Mouse (Mus musculus): ENCODE measurements around the gene Ggt5. TPM values are rescaled to one million over a fixed set of nuclear protein-coding genes. Genes with fewer than 3 reads are reported as not detected.
"Not testable (repeated sequence)": the region's sequence is repeated elsewhere in the genome, so short reads cannot be mapped to it uniquely, and the experiment has no call there.

The Ggt5 gene
- polyA plus RNA-seq, 1 experiment from 2014 or later: 2.9 TPM

DNA sequence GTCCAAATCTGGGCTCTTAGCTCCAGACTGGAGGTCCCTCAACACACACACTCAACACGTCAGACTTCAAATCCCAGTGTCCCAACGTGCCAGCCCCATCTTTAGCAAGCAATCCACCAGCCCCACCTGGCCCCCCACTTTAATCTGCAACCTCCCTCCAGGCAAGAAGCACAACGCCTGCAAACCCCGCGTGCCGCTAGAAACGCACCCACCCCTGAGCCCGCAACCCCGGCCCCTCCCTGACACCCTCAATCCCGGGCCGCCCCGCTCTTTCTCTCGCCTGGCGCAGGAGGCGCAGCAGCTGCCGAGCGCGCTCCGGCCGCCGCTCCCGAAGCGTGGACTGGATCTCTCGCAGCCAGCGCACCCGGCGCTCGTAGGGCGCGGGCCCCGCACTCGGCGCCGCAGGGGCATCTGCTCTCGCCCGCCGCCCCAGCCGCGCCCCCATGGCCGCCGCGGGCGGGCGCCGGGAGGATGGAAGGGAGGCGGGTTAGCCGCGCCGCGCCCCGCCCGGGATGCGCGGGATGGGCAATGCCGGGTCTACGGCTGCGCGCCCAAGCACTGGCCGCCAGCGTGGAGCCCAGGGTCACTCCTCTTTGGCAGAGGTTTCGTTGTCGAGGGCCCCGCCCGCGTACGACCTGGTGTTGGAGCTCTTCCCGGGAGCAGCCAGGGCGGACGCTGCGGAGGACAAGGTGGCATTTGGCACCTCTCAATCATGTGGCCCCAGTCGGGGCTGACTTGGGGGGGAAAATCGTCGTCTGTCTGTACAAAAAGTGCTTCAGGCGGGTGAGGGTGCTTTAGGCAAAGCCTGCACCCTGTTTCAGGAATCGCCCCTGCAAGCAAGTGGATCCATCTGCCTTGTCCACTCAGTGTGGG lies 29.2 kb upstream of the Ggt5 start, which contains the start of gene Lrrc75b:
Gene Lrrc75b, minus strand, starts transcription at position 655 of the 873 bp plus-strand sequence.
- H3K4me2 ChIP-seq: peak within 1 kb of the TSS; percentile 99
- H3K4me1 ChIP-seq: peaks cover 28% of the 10 kb centered on the region
- no peaks in the 10 kb centered on the region for H3K9me3 ChIP-seq
- no peaks in the 10 kb centered on the region for H3K36me3 ChIP-seq
- peak; percentile 29; the same call in 1 of the 2 replicates for ATAC-seq (ENCODE audit: borderline replicate concordance, extremely low read depth, low FRiP score, low TSS enrichment)
- H3K4me3 ChIP-seq: peak within 1 kb of the TSS; percentile 53
- H3K9ac ChIP-seq: peak within 1 kb of the TSS; percentile 38
- H3K27ac ChIP-seq: no peak within 1 kb of the TSS
- peaks cover 30% of the 10 kb centered on the region for H3K27me3 ChIP-seq
- under 1% methylated on average over 75 of the region's 75 CpGs for WGBS

DNA sequence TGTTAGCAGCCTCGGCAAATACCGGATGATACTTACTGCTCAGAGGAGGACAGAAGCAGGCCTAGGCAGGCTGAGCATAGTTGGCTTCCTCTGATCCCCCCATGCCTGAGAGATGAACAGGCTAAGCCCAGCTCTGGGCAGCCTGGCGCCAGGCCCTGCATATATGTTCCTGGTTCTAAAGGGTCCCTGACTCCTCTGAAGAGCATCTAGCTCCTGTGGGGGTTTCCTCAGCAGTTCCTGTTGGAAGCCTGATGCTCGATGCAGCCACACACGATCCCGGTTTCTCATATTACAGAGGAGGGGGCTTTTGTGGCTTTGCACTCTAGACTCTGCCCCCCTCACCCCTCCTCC lies 28.6 kb upstream of the Ggt5 start:
- H3K9ac ChIP-seq: no peak overlapping the region
- 18% methylated on average over 6 of the region's 6 CpGs for WGBS

DNA sequence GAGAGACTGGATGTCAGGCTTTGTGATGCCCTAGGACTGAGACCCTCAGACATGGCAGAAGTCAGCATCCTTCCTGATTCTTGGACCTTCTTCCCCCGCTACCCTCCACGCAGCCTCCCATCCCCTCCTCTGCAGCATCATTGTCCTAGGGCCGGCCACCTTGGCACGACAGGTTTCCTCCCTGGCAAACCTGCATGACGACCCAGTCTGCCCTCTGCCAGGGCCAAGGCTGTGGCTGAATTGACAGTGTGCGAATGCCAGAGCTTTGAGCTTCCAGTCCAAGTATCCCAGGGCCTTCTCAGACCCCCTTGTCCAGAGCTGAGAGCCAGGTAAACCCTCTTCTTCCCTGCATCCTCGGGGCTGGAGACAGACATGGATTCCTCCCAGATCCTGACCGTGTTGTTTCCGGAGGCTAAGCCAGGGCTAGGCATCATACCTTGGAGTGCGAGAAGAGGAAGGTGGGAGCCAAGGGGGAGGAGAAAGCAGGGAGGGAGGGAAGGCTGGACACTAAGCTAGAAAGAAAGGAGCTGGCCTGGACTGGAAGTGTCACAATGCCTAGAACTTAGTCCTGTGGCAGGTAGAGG lies 28.0 kb upstream of the Ggt5 start, which contains the start of gene Ggt1:
Gene Ggt1, plus strand, starts transcription at position 534 of the 584 bp plus-strand sequence.
- WGBS: 59% methylated on average over 10 of the region's 10 CpGs
- Histone ChIP-seq H3K4me3 (no peak within 1 kb of the TSS), H3K36me3 (no peaks in the 10 kb centered on the region), H3K27me3 (peaks cover 30% of the 10 kb centered on the region), H3K9me3 (no peaks in the 10 kb centered on the region), H3K9ac (no peak within 1 kb of the TSS), H3K4me2 (peak within 1 kb of the TSS; percentile 99; the same call in 1 of the 2 replicates), H3K27ac (no peak within 1 kb of the TSS), H3K4me1 (peaks cover 24% of the 10 kb centered on the region)
- no peak for ATAC-seq (ENCODE audit: borderline replicate concordance, extremely low read depth, low FRiP score, low TSS enrichment)

More for the DNA sequence above, 28.6 kb upstream of the Ggt5 start:
- no peak for ATAC-seq (ENCODE audit: borderline replicate concordance, extremely low read depth, low FRiP score, low TSS enrichment)
- Histone ChIP-seq H3K4me1 (peaks cover 28% of the 10 kb centered on the region), H3K9me3 (no peaks in the 10 kb centered on the region), H3K27me3 (peaks cover 30% of the 10 kb centered on the region), H3K27ac (no peak overlapping the region), H3K4me3 (peak overlapping the region; percentile 53), H3K36me3 (no peaks in the 10 kb centered on the region), H3K4me2 (peak overlapping the region; percentile 99)

DNA sequence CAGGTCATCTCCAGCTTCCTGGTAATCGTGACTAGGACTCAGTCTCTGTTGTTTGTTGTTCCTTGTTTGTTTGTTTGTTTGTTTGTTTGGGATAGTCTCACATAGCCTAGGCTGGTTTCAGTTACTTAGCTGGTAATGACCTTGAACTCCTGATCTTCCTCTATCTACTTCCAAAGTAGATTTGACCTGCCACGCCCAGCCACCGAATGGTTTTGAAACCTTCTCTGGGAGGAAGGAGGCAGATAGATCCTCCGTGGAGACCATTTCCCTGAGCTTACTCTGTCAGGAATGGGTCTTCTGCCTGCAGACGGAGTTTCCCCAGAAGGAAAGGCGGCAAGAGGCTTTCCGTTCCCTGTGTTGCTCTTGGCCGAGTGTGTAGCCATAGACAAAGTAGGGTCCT lies 26.5 kb upstream of the Ggt5 start:
- Histone ChIP-seq H3K9me3 (no peaks in the 10 kb centered on the region), H3K4me2 (no peak overlapping the region), H3K36me3 (no peaks in the 10 kb centered on the region), H3K4me1 (peaks cover 17% of the 10 kb centered on the region), H3K4me3 (no peak overlapping the region), H3K9ac (no peak overlapping the region), H3K27ac (no peak overlapping the region), H3K27me3 (peaks cover 30% of the 10 kb centered on the region)
- no peak for ATAC-seq (ENCODE audit: borderline replicate concordance, extremely low read depth, low FRiP score, low TSS enrichment)
- 73% methylated on average over 8 of the region's 8 CpGs for WGBS

DNA sequence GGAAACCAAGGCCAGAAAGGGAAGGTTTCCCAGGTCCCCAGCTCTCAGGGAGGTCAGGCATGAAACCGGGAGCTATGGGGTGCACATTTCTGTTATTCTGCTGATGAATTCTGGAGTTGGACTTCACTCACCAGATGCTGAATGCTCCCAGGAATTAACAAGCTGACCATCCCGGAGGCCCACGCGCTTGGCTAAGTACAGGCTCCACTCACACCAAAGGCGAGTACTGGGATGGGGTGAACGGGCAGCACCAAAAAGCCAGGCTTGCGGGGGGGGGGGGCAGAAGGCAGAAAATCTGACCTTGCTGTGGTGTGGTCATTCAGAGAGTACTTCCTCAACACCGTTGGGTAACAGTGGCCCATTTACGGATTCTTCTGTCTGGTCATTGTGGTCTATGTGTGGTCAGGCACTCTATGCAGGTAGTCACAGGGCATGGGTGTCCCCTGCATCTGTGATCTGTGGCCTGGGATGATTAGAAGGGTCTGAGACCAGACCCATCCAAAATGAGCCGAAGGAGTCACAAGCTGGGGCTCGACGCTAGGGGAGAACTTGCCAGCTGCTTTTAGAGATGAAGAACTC lies 24.4 kb upstream of the Ggt5 start:
- H3K9ac ChIP-seq: no peak overlapping the region
- peaks cover 21% of the 10 kb centered on the region for H3K27me3 ChIP-seq
- peaks cover 7% of the 10 kb centered on the region for H3K4me1 ChIP-seq
- H3K4me2 ChIP-seq: no peak overlapping the region
- H3K9me3 ChIP-seq: no peaks in the 10 kb centered on the region
- H3K36me3 ChIP-seq: no peaks in the 10 kb centered on the region
- ATAC-seq (ENCODE audit: borderline replicate concordance, extremely low read depth, low FRiP score, low TSS enrichment): no peak
- H3K4me3 ChIP-seq: no peak overlapping the region
- WGBS: 85% methylated on average over 12 of the region's 12 CpGs
- H3K27ac ChIP-seq: no peak overlapping the region

DNA sequence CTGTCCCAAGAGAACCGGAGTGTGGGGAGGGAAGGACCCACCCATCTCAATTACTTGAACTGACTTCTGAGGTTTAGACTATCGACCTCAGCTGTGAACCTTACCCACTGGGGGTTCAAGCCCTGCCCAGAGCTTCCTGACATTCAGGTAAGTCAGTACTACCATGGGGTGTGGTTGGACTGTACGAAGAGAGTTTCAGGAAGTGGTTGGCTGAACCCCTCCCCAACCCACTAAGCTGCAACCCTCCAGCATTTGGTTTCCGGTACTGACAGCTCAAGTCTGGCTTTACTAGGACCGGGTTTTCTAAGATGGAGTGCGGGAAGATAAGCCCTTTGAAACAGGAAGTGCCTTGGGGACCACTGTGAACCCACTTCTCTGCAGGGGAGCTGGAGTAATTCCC lies 23.7 kb upstream of the Ggt5 start:
- no peak overlapping the region for H3K9ac ChIP-seq
- no peaks in the 10 kb centered on the region for H3K36me3 ChIP-seq
- H3K9me3 ChIP-seq: no peaks in the 10 kb centered on the region
- H3K4me2 ChIP-seq: no peak overlapping the region
- H3K4me3 ChIP-seq: no peak overlapping the region
- H3K27me3 ChIP-seq: peaks cover 14% of the 10 kb centered on the region
- WGBS: 55% methylated on average over 6 of the region's 6 CpGs
- peaks cover 1% of the 10 kb centered on the region; the same call in 1 of the 2 replicates for H3K4me1 ChIP-seq
- no peak overlapping the region for H3K27ac ChIP-seq
- ATAC-seq (ENCODE audit: borderline replicate concordance, extremely low read depth, low FRiP score, low TSS enrichment): no peak

DNA sequence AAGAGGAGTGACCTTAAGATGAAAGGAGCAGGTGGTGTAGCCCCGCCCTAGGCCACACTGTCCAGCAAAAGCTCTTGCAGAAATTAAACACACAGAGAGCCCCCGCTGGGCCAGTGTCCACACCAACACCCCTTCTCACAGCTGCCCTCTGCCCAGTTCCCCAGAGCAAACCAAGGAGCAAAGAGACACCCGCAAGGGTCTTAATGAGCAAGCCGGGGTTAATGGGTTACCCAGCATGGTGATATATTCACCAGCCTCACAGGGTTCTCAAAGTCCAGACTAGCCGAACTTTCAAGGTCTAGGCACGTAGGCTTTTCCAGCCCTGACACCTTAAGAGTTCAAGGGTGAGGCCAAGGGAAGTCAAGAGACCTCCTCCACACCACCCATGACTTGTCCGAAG lies 23.2 kb upstream of the Ggt5 start:
- Histone ChIP-seq H3K4me1 (no peaks in the 10 kb centered on the region), H3K9ac (no peak overlapping the region), H3K4me2 (no peak overlapping the region), H3K36me3 (no peaks in the 10 kb centered on the region), H3K4me3 (no peak overlapping the region), H3K27ac (no peak overlapping the region), H3K27me3 (peaks cover 10% of the 10 kb centered on the region), H3K9me3 (no peaks in the 10 kb centered on the region)
- WGBS: 59% methylated on average over 7 of the region's 7 CpGs
- no peak for ATAC-seq (ENCODE audit: borderline replicate concordance, extremely low read depth, low FRiP score, low TSS enrichment)

DNA sequence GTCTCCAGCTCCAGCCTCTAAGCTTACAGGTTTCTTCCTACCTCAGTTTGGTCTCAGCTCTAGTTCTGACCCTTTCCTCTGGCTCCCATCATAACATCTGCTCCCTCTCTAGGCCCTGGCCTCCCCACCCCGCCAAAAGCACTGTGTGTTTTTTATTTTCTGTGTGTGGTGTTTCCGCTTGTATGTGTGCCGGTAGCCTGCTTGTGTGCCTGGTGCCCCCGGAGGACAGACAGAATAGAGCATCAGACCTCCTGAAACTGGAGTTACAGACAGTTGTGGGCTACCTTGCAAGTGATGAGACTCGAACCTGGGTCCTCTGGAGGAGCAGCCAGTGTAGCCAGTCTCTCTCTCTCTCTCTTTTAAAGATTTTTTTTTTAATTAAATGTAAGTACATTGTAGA lies 22.8 kb upstream of the Ggt5 start:
- Histone ChIP-seq H3K36me3 (no peaks in the 10 kb centered on the region), H3K9ac (no peak overlapping the region), H3K27ac (no peak overlapping the region), H3K4me3 (no peak overlapping the region), H3K9me3 (no peaks in the 10 kb centered on the region), H3K4me1 (no peaks in the 10 kb centered on the region), H3K27me3 (peaks cover 5% of the 10 kb centered on the region), H3K4me2 (no peak overlapping the region)
- WGBS: 83% methylated on average over 5 of the region's 5 CpGs
- ATAC-seq (ENCODE audit: borderline replicate concordance, extremely low read depth, low FRiP score, low TSS enrichment): no peak

DNA sequence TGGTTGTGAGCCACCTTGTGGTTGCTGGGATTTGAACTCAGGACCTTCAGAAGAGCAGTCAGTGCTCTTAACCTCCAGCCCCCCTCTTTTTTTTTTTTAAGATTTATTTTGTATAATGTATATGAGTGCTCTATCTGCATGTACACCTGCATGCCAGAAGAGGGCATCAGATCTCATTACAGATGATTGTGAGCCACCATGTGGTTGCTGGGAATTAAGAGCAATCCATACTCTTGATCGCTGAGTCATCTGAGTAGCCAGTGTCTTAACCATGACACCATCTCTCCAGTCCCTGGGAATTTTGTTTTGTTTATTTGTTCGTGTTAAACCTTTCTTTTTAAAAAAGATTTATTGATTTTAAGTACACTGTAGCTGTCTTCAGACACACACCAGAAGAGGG lies 22.4 kb upstream of the Ggt5 start:
- not testable (repeated sequence) for H3K4me1 ChIP-seq; H3K4me2 ChIP-seq; H3K27me3 ChIP-seq; ATAC-seq (ENCODE audit: borderline replicate concordance, extremely low read depth, low FRiP score, low TSS enrichment); H3K4me3 ChIP-seq; H3K36me3 ChIP-seq; H3K9me3 ChIP-seq; H3K9ac ChIP-seq; H3K27ac ChIP-seq
- 78% methylated on average over 2 of the region's 2 CpGs for WGBS

DNA sequence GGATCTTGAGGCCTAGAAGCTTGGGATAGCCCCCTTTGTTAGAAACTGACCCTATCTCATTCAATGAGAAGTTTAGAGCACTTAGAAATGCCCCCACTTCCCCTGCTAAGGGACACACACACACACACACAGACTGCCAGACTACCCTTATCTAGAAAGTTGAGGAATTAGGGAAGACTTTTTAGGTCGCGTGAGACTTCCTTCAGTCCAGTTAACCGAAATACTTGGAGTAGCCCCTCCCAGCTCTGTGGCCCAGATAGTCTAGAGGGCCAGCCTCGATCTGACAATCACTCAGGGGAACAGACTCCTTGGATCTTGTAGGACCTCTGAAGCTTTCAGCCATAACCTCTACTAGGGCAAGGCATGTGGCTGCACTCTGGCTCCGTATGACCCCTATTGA lies 21.1 kb upstream of the Ggt5 start:
- H3K9ac ChIP-seq: no peak overlapping the region
- no peak overlapping the region for H3K4me3 ChIP-seq
- no peak for ATAC-seq (ENCODE audit: borderline replicate concordance, extremely low read depth, low FRiP score, low TSS enrichment)
- H3K36me3 ChIP-seq: no peaks in the 10 kb centered on the region
- H3K27ac ChIP-seq: no peak overlapping the region
- 26% methylated on average over 5 of the region's 5 CpGs for WGBS
- H3K4me2 ChIP-seq: no peak overlapping the region
- H3K9me3 ChIP-seq: no peaks in the 10 kb centered on the region
- no peaks in the 10 kb centered on the region for H3K4me1 ChIP-seq
- 0 out of 2 replicates have a peak, but pooled peaks cover 2% of the 10 kb centered on the region for H3K27me3 ChIP-seq

DNA sequence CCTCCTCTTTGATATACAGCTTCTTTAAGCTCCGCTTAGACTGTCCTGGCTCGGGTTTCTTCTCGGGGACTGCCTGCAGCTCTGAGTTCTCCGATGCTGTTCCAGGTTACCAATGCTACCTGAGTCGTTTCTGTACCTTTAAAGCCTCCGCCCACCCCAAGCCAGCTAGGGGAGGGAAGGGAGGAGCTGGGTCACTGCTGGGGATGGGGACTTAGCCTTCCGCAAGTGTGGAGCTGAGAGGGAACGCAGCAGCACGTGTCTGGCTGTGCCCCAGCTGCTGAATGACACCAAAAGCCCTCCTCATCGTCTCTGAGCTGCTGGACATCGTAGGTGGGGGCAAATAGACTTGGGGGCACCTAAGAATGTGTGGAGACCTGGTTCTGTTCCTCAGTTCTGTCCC lies 20.7 kb upstream of the Ggt5 start:
- peak overlapping the region; percentile 11; the same call in 1 of the 2 replicates for H3K4me2 ChIP-seq
- no peak overlapping the region for H3K4me3 ChIP-seq
- H3K4me1 ChIP-seq: no peaks in the 10 kb centered on the region
- ATAC-seq (ENCODE audit: borderline replicate concordance, extremely low read depth, low FRiP score, low TSS enrichment): no peak
- H3K36me3 ChIP-seq: no peaks in the 10 kb centered on the region
- H3K27ac ChIP-seq: no peak overlapping the region
- H3K27me3 ChIP-seq: no peaks in the 10 kb centered on the region; the same call in 1 of the 2 replicates
- H3K9ac ChIP-seq: no peak overlapping the region
- no peaks in the 10 kb centered on the region for H3K9me3 ChIP-seq
- 11% methylated on average over 11 of the region's 11 CpGs for WGBS

DNA sequence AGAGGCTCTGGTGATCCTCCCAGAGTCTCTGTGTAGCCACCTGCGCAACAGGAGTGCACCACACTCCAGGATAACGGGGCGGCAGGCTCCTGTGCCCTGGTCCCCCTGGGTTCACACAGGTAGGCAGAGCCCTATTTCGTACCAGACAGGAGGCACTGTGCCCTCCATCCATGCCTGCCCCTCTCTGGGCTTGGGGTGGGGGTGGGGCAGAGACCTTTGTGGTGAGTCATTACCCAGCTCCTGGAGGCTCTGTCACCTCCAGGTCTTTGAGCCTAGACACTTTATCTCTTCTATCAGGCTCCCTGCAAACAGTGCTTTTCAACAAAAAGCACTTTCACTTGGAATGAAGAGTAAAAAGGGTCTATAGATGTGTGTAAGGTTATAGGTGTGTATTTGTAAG lies 20.3 kb upstream of the Ggt5 start:
- Histone ChIP-seq H3K36me3 (no peaks in the 10 kb centered on the region), H3K9me3 (no peaks in the 10 kb centered on the region), H3K27ac (no peak overlapping the region), H3K4me1 (no peaks in the 10 kb centered on the region), H3K4me3 (no peak overlapping the region), H3K27me3 (no peaks in the 10 kb centered on the region; the same call in 1 of the 2 replicates), H3K4me2 (peak overlapping the region; percentile 11; the same call in 1 of the 2 replicates), H3K9ac (no peak overlapping the region)
- WGBS: 15% methylated on average over 4 of the region's 4 CpGs
- ATAC-seq (ENCODE audit: borderline replicate concordance, extremely low read depth, low FRiP score, low TSS enrichment): no peak

Data from lung, embryonic 15.5 days (tissue).